ENCODE assay signal across 24 mouse cellular contexts in the genomic region with DNA sequence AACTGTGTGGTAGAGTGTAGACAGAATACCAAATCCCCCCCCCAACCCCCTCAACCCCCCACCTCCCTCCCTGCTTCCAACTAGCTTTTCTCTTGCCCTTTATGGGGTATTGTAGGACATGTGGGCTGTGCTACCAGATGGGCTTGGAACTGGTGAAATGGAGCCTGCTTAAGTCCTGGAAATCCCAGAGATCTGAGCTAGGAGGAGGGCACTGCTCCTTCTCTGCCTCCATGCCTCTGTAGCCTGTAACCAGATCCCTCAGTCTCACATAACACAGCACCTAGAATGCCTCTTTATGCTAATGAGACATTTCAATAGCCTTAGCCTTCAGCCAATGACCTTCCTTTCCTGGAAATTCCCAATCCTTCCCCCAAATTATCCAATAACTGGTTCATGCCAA.
DNase-seq lines count a peak whose midpoint lies in the region; ATAC-seq lines count a peak whose summit lies in the region.
"Had no signal": no experiment of that assay in that cellular context is flagged by ENCODE, and none has a peak within 500 bp of the region (broad histone marks: within the 10 kb centered on the region; RNA-seq: fewer than 3 reads in every experiment).

No protein-coding gene starts in this region.

- intact Hi-C loops in left cerebral cortex, postnatal 10 days (cut with DNase I) = no loop called here

- peak; percentile 51; the same call in 1 of the 2 replicates for ATAC-seq in kidney, embryonic 16.5 days (ENCODE audit: low FRiP score, low TSS enrichment)
- peak; percentile 67; the same call in 1 of the 2 replicates for ATAC-seq in embryonic facial prominence, embryonic 12.5 days (ENCODE audit: insufficient number of reproducible peaks, insufficient read depth, low FRiP score, low TSS enrichment)
- ATAC-seq: activated CD4-positive, CD25-positive, alpha-beta regulatory T cell, adult 4 months; CD4-positive, CD25-positive, alpha-beta regulatory T cell, adult 4 months; forebrain, embryonic 13.5 days; forebrain, embryonic 15.5 days; forebrain, postnatal 0 days; Patski had no signal

- no peaks in the 10 kb centered on the region for H3K9me3 ChIP-seq in kidney, embryonic 16.5 days (ENCODE audit: low read length)
- H3K9me3 ChIP-seq in embryonic facial prominence, embryonic 12.5 days = no peaks in the 10 kb centered on the region
- H3K9me3 ChIP-seq: embryonic facial prominence, embryonic 13.5 days; forebrain, embryonic 13.5 days; forebrain, embryonic 15.5 days; G1E had no signal

- H3K4me2 ChIP-seq in kidney, embryonic 16.5 days (replicated peaks; ENCODE audit: low read depth, low read length) = no peak overlapping the region
- H3K4me2 ChIP-seq in embryonic facial prominence, embryonic 12.5 days (replicated peaks) = no peak overlapping the region
- H3K4me2 ChIP-seq: embryonic facial prominence, embryonic 13.5 days; forebrain, embryonic 13.5 days; forebrain, embryonic 15.5 days had no signal

- H3K27me3 ChIP-seq in kidney, embryonic 16.5 days (ENCODE audit: insufficient read depth, low read length) = no peaks in the 10 kb centered on the region
- H3K27me3 ChIP-seq in embryonic facial prominence, embryonic 12.5 days = no peaks in the 10 kb centered on the region
- H3K27me3 ChIP-seq: CH12.LX; embryonic facial prominence, embryonic 13.5 days; forebrain, embryonic 13.5 days; forebrain, embryonic 15.5 days had no signal

- no peaks in the 10 kb centered on the region for H3K4me1 ChIP-seq in kidney, embryonic 16.5 days (ENCODE audit: insufficient read depth, low read length)
- no peaks in the 10 kb centered on the region for H3K4me1 ChIP-seq in embryonic facial prominence, embryonic 12.5 days
- H3K4me1 ChIP-seq: embryonic facial prominence, embryonic 13.5 days; forebrain, embryonic 13.5 days; forebrain, embryonic 15.5 days had no signal

- no peak overlapping the region for H3K27ac ChIP-seq in kidney, embryonic 16.5 days (ENCODE audit: low read length)
- no peak overlapping the region for H3K27ac ChIP-seq in embryonic facial prominence, embryonic 12.5 days
- H3K27ac ChIP-seq: embryonic facial prominence, embryonic 13.5 days; forebrain, embryonic 13.5 days; forebrain, embryonic 15.5 days had no signal

- no peaks in the 10 kb centered on the region for H3K36me3 ChIP-seq in kidney, embryonic 16.5 days (ENCODE audit: insufficient read depth, low read length)
- H3K36me3 ChIP-seq in embryonic facial prominence, embryonic 12.5 days = no peaks in the 10 kb centered on the region
- H3K36me3 ChIP-seq: embryonic facial prominence, embryonic 13.5 days; forebrain, embryonic 15.5 days; G1E had no signal

- DNase-seq in embryo, embryonic 11 days = peak; percentile 1
- no peak for DNase-seq in embryo, embryonic 9.5 days (ENCODE audit: extremely low spot score)
- no peak for DNase-seq in kidney, adult 8-10 months
- DNase-seq in left cerebral cortex, postnatal 10 days (ENCODE audit: extremely low spot score in 1 of 2, low spot score in 2 of 2) = no peak
- DNase-seq: adrenal gland, adult 8-10 months; adrenal gland, postnatal 14 days; adrenal gland, postnatal 36 days; B cell, adult 2 months; cerebellum, adult 11-12 months; cerebellum, adult 2 months; cerebellum, adult 9-10 months; cerebellum, postnatal 10 days; cerebellum, postnatal 25 days; forebrain, postnatal 0 days had no signal

- no peak overlapping the region for H3K4me3 ChIP-seq in kidney, embryonic 16.5 days (ENCODE audit: low read length)
- H3K4me3 ChIP-seq in embryonic facial prominence, embryonic 12.5 days = no peak overlapping the region
- H3K4me3 ChIP-seq: embryonic facial prominence, embryonic 13.5 days; forebrain, embryonic 13.5 days; forebrain, embryonic 15.5 days had no signal

- no peak overlapping the region for H3K9ac ChIP-seq in kidney, embryonic 16.5 days (replicated peaks; ENCODE audit: low read length)
- H3K9ac ChIP-seq in embryonic facial prominence, embryonic 12.5 days = no peak overlapping the region
- H3K9ac ChIP-seq: embryonic facial prominence, embryonic 13.5 days; forebrain, embryonic 13.5 days; forebrain, embryonic 15.5 days; forebrain, postnatal 0 days had no signal
